Mouse (Mus musculus) liver, embryonic 18 days (tissue): ENCODE results near the gene Oit3. TPM values are rescaled to one million over a fixed set of nuclear protein-coding genes. Genes with fewer than 3 reads are reported as not detected.

ENCODE experiments used
- polyA plus RNA-seq: library from polyadenylated mRNA; depleted of rRNA; stranded (reverse); fragments of >200 nt; gene quantifications from 2 replicates; pipeline ENCODE4 v1.2.3, GENCODE M21; 2012; rRNA removed

Gene Oit3
- polyA plus RNA-seq: 29.2 and 29.5 TPM in 2 replicates

GRCm38 (mm10) chr10:59441735-59442134, at the start of gene Oit3:
Gene Oit3 (minus strand): TSS chr10:59441778.

DNA sequence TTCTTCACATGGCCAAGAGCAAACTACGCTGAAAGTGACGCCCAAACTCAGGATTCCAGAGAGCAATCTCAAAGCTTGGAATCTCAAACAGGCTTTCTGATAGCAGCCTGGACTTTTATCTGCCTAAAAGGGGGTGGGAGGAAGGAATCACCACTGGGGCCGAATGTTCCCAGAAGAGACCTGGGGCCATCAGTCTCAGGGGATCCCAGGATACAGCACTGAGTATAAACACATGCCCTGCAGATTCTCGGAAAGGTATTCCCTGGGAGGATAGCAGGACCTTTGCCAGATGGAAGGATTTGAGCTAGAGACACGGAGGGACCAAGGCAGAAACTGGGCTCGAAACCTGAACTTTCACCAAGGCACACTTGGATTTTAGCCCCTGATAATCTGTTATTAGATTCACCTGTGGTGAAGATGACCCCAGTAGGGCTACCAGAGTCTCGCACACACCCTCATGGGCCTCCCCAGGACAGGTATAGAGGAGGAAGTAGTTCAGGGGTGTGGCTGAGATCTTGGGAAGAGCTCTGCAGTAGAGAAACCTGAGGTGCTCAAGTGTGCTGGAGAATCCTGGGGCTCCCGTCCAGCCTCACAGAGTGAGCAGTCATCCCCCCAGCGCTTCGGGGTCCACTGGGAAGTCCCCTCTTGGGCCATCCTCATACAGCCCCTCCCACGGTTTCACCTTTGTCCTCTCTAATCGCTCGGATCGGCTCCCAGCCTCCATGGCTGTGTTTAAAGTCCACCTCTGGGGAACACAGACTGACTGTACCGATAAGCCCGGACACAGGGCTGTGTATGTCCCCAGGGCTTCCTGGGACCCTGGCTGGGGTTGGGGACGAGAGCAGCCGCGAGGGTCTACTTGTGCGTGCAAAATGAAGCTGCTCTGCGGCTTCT, 38.4 kb downstream of the Oit3 start, which contains the start of gene Pla2g12b:
Gene Pla2g12b, plus strand, starts transcription at position 762 of the 894 bp plus-strand sequence.

GRCm38 (mm10) chr10:59395461-59395860, 46.1 kb downstream of the Oit3 start, which contains the start of gene Gm10273:
Gene Gm10273 (plus strand): TSS chr10:59395632.

Other genes with a start within 250 kb of the Oit3 start
- gene Sept10, start 219.9 kb downstream of the Oit3 start, polyA plus RNA-seq: 11.8 and 11.9 TPM in 2 replicates
- gene Sowahc, start 219.8 kb downstream of the Oit3 start, polyA plus RNA-seq: 1.9 TPM in 2 replicates
- gene P4ha1, start 118.5 kb downstream of the Oit3 start, polyA plus RNA-seq: 8.3 and 8.4 TPM in 2 replicates
- 4.4 and 5.8 TPM in 2 replicates for gene Gm10273, start 46.1 kb downstream of the Oit3 start, polyA plus RNA-seq
- 33.9 and 37.0 TPM in 2 replicates for gene Pla2g12b, start 38.1 kb downstream of the Oit3 start, polyA plus RNA-seq
- gene Gm10322, start 174.3 kb upstream of the Oit3 start, polyA plus RNA-seq: not detected in 2 replicates
- gene Mcu, start 174.9 kb upstream of the Oit3 start, polyA plus RNA-seq: 4.6 and 5.2 TPM in 2 replicates